Mouse (Mus musculus) heart, embryonic 11.5 days (tissue): Measurements from ENCODE around the gene Fbxw4. TPM values are rescaled to one million over a fixed set of nuclear protein-coding genes. Genes with fewer than 3 reads are reported as not detected.
A peak's percentile ranks its signal among the peaks of the same experiment; 100 is the strongest.

Experiments used
- ATAC-seq: fragments of 200-750 bp; cut with Nextera tagmentation; replicated peaks from 2 replicates; pipeline ENCODE4 v1.8.0; 2017; ENCODE audit warnings: moderate library complexity; ENCODE audit not compliant: insufficient number of reproducible peaks, low FRiP score, low TSS enrichment
- H3K27ac ChIP-seq: fragments of 300-500 bp; sonication (generic); 2 replicates; pipeline ENCODE4 v1.5.1; 2014; ENCODE audit warnings: mild to moderate bottlenecking, low read depth, low read length
- H3K27me3 ChIP-seq: fragments of 300-500 bp; sonication (generic); 2 replicates; pipeline ENCODE4 v1.6.1; 2014; ENCODE audit warnings: mild to moderate bottlenecking, low read length, mixed read lengths; ENCODE audit not compliant: control insufficient read depth, insufficient read depth
- H3K36me3 ChIP-seq: fragments of 300-500 bp; sonication (generic); 2 replicates; pipeline ENCODE4 v1.6.1; 2014; ENCODE audit warnings: mild to moderate bottlenecking, low read length, moderate library complexity, mixed read lengths; ENCODE audit not compliant: control insufficient read depth, insufficient read depth
- H3K4me1 ChIP-seq: fragments of 300-500 bp; sonication (generic); 2 replicates; pipeline ENCODE4 v1.6.1; 2014; ENCODE audit warnings: low read length; ENCODE audit not compliant: control insufficient read depth, insufficient read depth
- H3K4me2 ChIP-seq: fragments of 300-500 bp; sonication (generic); 2 replicates; pipeline ENCODE4 v1.6.1; 2014; ENCODE audit warnings: mild to moderate bottlenecking, moderate library complexity
- H3K4me3 ChIP-seq: fragments of 300-500 bp; sonication (generic); 2 replicates; pipeline ENCODE4 v1.5.1; 2014; ENCODE audit warnings: low read depth, low read length
- H3K9ac ChIP-seq: fragments of 300-500 bp; sonication (generic); 2 replicates; pipeline ENCODE4 v1.6.1; 2014; ENCODE audit warnings: mild to moderate bottlenecking, low read depth, low read length, moderate library complexity
- H3K9me3 ChIP-seq: fragments of 300-500 bp; sonication (generic); replicated peaks from 2 replicates; pipeline ENCODE4 v1.6.1; 2016; ENCODE audit warnings: low read length; ENCODE audit not compliant: control insufficient read depth
- WGBS: fragments of 180-500 bp; shearing (Covaris S2); extraction: QIAGEN DNeasy Blood & Tissue Kit; methylation state at CpG from one replicate; pipeline ENCODE4 v1.1.7; 2014; ENCODE audit not compliant: insufficient replicate concordance; 5-methylcytosine and 5-hydroxymethylcytosine counted together
- polyA plus RNA-seq: library from polyadenylated mRNA; unstranded; fragments of >200 nt; fragmentation: Nextera tagmentation; extraction: Ambion mirVana; gene quantifications from 2 replicates; pipeline ENCODE4 v1.2.1, GENCODE M21; 2014

Gene Fbxw4
- polyA plus RNA-seq, 1 experiment from 2014 or later, result 4.2 TPM

GRCm38 (mm10) chr19:45575632-45576001 is 84.5 kb downstream of the Fbxw4 start:
- WGBS, result 3% methylated on average over 8 of the region's 8 CpGs
- H3K27me3 ChIP-seq, result no peaks in the 10 kb centered on the region
- ATAC-seq, result no peak
- peaks cover 43% of the 10 kb centered on the region for H3K4me1 ChIP-seq
- H3K27ac ChIP-seq, result no peak overlapping the region
- H3K9me3 ChIP-seq, result no peaks in the 10 kb centered on the region
- peaks cover 5% of the 10 kb centered on the region for H3K36me3 ChIP-seq
- H3K4me3 ChIP-seq, result no peak overlapping the region
- 0 out of 2 replicates have a peak overlapping the region, but pooled peaks have one; percentile 16 for H3K9ac ChIP-seq
- peak overlapping the region; percentile 38 for H3K4me2 ChIP-seq

GRCm38 (mm10) chr19:45574941-45575631 is 85.0 kb downstream of the Fbxw4 start:
- no peak overlapping the region for H3K4me3 ChIP-seq
- peak overlapping the region; percentile 38; the same call in 1 of the 2 replicates for H3K4me2 ChIP-seq
- no peaks in the 10 kb centered on the region for H3K9me3 ChIP-seq
- ATAC-seq, result 0 out of 2 replicates have a peak, but pooled peaks have one; percentile 11
- 28% methylated on average over 19 of the region's 19 CpGs for whole genome bisulfite sequencing
- H3K9ac ChIP-seq, result 0 out of 2 replicates have a peak overlapping the region, but pooled peaks have one; percentile 16
- peaks cover 5% of the 10 kb centered on the region for H3K36me3 ChIP-seq
- no peaks in the 10 kb centered on the region for H3K27me3 ChIP-seq
- peaks cover 40% of the 10 kb centered on the region for H3K4me1 ChIP-seq
- no peak overlapping the region; the same call in 1 of the 2 replicates for H3K27ac ChIP-seq

- Histone ChIP-seq H3K4me2 (no peak overlapping the region), H3K36me3 (peaks cover 5% of the 10 kb centered on the region), H3K27me3 (no peaks in the 10 kb centered on the region), H3K9me3 (no peaks in the 10 kb centered on the region), H3K9ac (no peak overlapping the region), H3K4me1 (peaks cover 36% of the 10 kb centered on the region), H3K4me3 (no peak overlapping the region), H3K27ac (no peak overlapping the region)
- ATAC-seq, result no peak
- WGBS, result 63% methylated on average over 7 of the region's 7 CpGs
These were observed 85.7 kb downstream of the Fbxw4 start for GRCm38 (mm10) chr19:45574339-45574898.

GRCm38 (mm10) chr19:45573861-45574267 is 86.2 kb downstream of the Fbxw4 start:
- H3K4me3 ChIP-seq, result no peak overlapping the region
- H3K4me1 ChIP-seq, result peaks cover 33% of the 10 kb centered on the region
- H3K27me3 ChIP-seq, result no peaks in the 10 kb centered on the region
- H3K9me3 ChIP-seq, result no peaks in the 10 kb centered on the region
- 14% methylated on average over 6 of the region's 6 CpGs for WGBS
- peaks cover 5% of the 10 kb centered on the region for H3K36me3 ChIP-seq
- no peak overlapping the region for H3K9ac ChIP-seq
- H3K27ac ChIP-seq, result no peak overlapping the region
- H3K4me2 ChIP-seq, result no peak overlapping the region
- ATAC-seq, result 0 out of 2 replicates have a peak, but pooled peaks have one; percentile 32

- Histone ChIP-seq H3K9ac (no peak overlapping the region), H3K4me3 (no peak overlapping the region), H3K9me3 (no peaks in the 10 kb centered on the region), H3K4me2 (no peak overlapping the region), H3K27me3 (no peaks in the 10 kb centered on the region), H3K4me1 (peaks cover 33% of the 10 kb centered on the region), H3K36me3 (no peaks in the 10 kb centered on the region; the same call in none of the 2 replicates), H3K27ac (no peak overlapping the region)
- WGBS, result 73% methylated on average over 6 of the region's 6 CpGs
- ATAC-seq, result no peak
These were observed 87.1 kb downstream of the Fbxw4 start for GRCm38 (mm10) chr19:45573033-45573432.

GRCm38 (mm10) chr19:45567367-45567766 is 92.7 kb downstream of the Fbxw4 start:
- H3K4me2 ChIP-seq, result no peak overlapping the region
- WGBS, result 35% methylated on average over 14 of the region's 14 CpGs
- H3K4me1 ChIP-seq, result peaks cover 5% of the 10 kb centered on the region; the same call in 1 of the 2 replicates

GRCm38 (mm10) chr19:45565925-45566715 is 94.0 kb downstream of the Fbxw4 start:
- Histone ChIP-seq H3K4me3 (no peak overlapping the region), H3K27me3 (no peaks in the 10 kb centered on the region), H3K36me3 (no peaks in the 10 kb centered on the region), H3K9ac (no peak overlapping the region), H3K4me2 (no peak overlapping the region), H3K4me1 (peaks cover 5% of the 10 kb centered on the region; the same call in 1 of the 2 replicates), H3K27ac (no peak overlapping the region), H3K9me3 (no peaks in the 10 kb centered on the region)
- 61% methylated on average over 15 of the region's 15 CpGs for WGBS
- ATAC-seq, result no peak

More at GRCm38 (mm10) chr19:45567367-45567766, 92.7 kb downstream of the Fbxw4 start:
- no peak for ATAC-seq
- Histone ChIP-seq H3K27me3 (no peaks in the 10 kb centered on the region), H3K27ac (no peak overlapping the region), H3K9me3 (no peaks in the 10 kb centered on the region), H3K9ac (no peak overlapping the region), H3K36me3 (no peaks in the 10 kb centered on the region), H3K4me3 (no peak overlapping the region)

- WGBS, result 0% methylated on average over 35 of the region's 35 CpGs
- no peaks in the 10 kb centered on the region for H3K9me3 ChIP-seq
- H3K4me1 ChIP-seq, result peaks cover 4% of the 10 kb centered on the region; the same call in 1 of the 2 replicates
These were observed 99.8 kb downstream of the Fbxw4 start, which contains the start of the genes Poll and Gm17018 for GRCm38 (mm10) chr19:45560153-45560890. Gene Poll, minus strand, starts transcription at chr19:45560531. Gene Gm17018, plus strand, starts transcription at chr19:45560615.

More at GRCm38 (mm10) chr19:45560153-45560890, 99.8 kb downstream of the Fbxw4 start, which contains the start of the genes Poll and Gm17018:
- H3K4me2 ChIP-seq, result peak within 1 kb of the TSS; percentile 97
- H3K36me3 ChIP-seq, result peaks cover under 1% of the 10 kb centered on the region; the same call in 1 of the 2 replicates
- H3K27me3 ChIP-seq, result no peaks in the 10 kb centered on the region
- peak within 1 kb of the TSS; percentile 89 for H3K9ac ChIP-seq
- peak within 1 kb of the TSS; percentile 50; the same call in 1 of the 2 replicates for H3K27ac ChIP-seq
- H3K4me3 ChIP-seq, result peak within 1 kb of the TSS; percentile 83
- ATAC-seq, result peak; percentile 77
